Mouse (Mus musculus) heart, adult 10 weeks (tissue): Measurements from ENCODE around the gene Btn2a2. TPM values are rescaled to one million over a fixed set of nuclear protein-coding genes. Genes with fewer than 3 reads are reported as not detected.

ENCODE experiments used
- polyA plus RNA-seq: library from polyadenylated mRNA; stranded (reverse); fragments of 350-450 nt; fragmentation: Illumina TruSeq; extraction: RNeasy Lipid Tissue Mini Kit (QIAGEN cat#74804); gene quantifications from one replicate; pipeline ENCODE4 v1.2.3, GENCODE M21; 2014; ENCODE audit warnings: low read depth, low replicate concordance

Gene Btn2a2
- polyA plus RNA-seq = not detected

DNA sequence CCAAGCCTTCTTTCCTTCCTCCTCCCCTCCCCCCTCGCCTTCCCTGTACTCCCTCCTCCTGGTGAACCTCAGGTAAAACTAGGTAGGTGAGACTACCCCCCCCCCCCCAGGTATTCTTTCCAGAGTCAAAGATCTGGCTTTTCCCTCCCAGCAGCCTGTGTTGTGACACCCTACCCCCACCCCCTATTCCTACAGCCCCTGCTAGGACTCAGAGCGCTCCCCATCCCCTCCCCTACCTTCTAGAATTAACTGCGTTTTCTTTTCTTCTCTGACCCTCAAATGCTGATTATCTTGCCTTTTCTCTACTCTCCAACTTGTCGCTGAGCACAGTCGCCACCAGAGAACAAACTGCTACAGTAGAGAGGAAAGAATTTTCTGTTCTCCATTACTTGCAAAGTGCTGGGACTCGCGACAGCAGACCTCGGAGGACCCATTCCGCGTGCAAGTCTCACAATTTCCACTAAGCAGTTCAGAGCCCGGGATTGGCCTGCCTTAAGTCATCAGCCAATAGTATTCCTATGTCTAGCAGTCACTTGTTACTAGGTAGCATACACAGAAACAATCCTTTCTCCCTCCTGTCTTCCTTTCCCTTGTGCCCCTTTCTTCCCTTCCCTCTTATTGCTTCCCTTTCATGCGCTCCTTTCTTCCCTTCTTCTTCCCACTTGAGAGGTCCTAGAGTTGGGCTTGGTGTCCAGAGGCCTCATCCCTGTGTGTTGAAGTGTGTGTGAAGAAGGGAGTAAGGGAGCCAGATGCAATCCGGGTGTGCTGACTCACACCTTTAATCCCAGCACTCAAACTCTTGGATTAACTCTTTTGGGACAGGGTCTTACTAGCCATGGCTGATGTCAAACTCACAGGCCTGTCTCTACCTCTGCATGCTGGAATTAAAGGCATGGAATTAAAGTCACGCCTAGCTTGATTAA lies at the start of gene Btn2a2:
Btn2a2 (minus strand) TSS at position 458 of the 923 bp plus-strand sequence.

DNA sequence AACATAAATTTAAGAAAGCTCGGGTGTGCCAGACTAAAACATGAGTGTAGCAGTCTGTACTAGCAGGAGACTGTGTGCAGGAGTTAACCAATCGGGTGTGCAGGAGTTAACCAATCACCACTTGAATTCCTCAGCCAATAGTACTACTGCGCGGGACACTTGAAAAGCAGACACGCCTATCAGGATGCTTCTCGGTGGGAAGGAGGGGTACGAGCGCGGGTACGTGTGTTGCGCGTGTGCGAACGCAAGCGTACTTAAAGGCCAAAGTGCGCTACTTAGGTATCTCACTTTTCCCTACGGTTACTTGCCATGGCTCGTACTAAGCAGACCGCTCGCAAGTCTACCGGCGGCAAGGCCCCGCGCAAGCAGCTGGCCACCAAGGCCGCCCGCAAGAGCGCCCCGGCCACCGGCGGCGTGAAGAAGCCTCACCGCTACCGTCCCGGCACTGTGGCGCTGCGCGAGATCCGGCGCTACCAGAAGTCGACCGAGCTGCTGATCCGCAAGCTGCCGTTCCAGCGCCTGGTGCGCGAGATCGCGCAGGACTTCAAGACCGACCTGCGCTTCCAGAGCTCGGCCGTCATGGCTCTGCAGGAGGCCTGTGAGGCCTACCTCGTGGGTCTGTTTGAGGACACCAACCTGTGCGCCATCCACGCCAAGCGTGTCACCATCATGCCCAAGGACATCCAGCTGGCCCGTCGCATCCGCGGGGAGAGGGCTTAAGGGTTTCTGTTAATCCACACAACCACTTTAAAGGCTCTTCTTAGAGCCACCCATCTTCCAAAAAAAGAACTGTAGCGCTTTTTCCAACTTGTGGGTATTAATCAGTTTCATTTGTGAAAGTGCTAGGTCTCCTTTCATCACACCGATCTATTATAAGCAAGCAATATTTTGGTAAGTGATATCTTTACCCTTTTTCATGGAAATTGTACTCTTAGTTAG lies 46.7 kb upstream of the Btn2a2 start, which contains the start of gene Hist1h3g:
Hist1h3g (plus strand) TSS at position 286 of the 939 bp plus-strand sequence.

DNA sequence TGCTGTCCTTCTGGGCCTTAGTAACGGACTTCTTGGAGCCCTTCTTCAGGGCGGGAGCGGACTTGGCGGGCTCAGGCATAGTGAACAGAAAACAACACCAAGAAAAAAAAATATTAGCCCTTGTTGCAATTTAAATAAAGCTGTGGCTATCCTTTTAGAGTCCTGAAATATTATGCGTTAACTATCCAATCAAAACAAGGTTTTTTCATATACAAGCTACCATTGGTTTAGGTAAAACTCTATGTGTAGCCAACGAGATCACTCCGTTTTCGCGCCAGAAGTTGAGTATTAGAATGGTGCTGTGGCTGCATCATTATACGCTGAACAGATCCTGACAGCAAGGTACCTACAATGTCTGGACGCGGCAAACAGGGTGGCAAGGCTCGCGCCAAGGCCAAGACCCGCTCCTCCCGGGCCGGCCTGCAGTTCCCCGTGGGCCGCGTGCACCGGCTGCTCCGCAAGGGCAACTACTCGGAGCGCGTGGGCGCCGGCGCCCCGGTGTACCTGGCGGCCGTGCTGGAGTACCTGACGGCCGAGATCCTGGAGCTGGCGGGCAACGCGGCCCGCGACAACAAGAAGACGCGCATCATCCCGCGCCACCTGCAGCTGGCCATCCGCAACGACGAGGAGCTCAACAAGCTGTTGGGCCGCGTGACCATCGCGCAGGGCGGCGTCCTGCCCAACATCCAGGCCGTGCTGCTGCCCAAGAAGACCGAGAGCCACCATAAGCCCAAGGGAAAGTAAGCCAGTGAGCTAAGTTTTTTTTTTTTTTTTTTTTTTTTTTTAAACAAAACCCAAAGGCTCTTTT lies 45.1 kb upstream of the Btn2a2 start, which contains the start of gene Hist1h2af:
Hist1h2af (plus strand) TSS at position 347 of the 808 bp plus-strand sequence.

DNA sequence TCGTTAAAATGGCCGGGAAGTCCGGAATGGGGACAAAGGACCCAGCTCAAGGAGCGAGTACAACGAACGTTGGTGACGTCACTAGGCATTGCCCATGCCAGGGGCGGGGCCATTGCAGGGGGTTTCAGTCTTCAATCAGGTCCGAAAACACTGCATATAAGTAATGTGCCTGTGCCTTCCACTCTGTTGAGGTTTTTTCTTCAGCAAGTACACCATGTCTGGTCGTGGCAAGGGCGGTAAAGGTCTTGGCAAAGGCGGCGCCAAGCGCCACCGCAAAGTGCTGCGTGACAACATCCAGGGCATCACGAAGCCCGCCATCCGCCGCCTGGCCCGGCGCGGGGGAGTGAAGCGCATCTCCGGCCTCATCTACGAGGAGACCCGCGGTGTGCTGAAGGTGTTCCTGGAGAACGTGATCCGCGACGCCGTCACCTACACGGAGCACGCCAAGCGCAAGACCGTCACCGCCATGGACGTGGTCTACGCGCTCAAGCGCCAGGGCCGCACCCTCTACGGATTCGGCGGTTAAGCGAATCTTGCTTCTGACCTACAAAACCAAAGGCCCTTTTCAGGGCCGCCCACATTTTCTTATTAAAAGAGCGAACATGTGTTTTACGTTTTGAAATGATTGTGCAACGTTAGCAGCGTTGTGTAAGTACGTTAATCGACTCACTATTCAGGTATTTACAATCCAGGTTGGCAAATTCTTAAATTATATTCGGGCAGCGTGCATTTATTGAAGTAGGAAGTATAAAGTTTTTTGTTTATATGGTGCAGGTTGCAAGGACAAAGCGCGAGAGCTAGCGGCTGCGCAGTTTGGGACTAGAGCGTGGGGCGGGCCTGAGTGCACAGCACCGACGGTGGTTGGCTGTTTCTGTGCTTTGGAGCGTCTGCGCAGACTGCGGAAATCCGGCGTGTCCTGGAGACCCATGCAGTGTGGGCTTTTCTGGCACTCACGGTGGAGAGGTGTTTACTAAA lies 42.5 kb upstream of the Btn2a2 start, which contains the start of gene Hist1h4h:
Hist1h4h (plus strand) TSS at position 150 of the 975 bp plus-strand sequence.

DNA sequence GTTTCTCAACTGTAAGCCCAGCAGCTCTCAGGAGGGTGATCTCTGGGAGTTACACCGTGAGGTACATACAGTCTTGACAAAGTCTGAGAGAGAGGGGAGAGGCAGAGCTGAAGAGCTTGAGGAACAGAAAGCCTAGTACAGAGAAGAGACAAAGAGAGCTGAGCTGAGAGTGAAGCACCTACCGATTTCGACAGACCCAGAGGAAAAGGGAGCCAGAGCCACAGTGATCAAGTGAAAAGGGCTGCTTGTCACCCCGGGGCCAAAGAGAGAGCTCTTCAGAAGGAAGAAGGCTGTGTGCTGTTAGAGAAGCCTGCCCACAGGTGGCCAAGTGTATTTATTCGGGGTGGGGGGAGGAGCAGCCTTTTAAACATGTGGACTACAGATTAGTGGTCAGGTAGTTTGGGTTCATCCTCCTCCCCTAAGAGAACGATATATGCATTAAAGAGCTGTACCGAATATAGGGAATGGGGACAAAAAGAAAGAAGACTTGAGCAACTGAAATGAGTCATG lies 23.0 kb downstream of the Btn2a2 start, which contains the start of gene Btn1a1:
Btn1a1 (minus strand) TSS at position 302 of the 510 bp plus-strand sequence.

Other genes with a start within 250 kb of the Btn2a2 start
- not detected for gene Vmn1r223, start 241.7 kb downstream of the Btn2a2 start, polyA plus RNA-seq
- gene Zfp322a, start 119.6 kb downstream of the Btn2a2 start, polyA plus RNA-seq = 16.7 TPM
- gene Abt1, start 65.0 kb downstream of the Btn2a2 start, polyA plus RNA-seq = 4.1 TPM
- gene Btn1a1, start 23.0 kb downstream of the Btn2a2 start, polyA plus RNA-seq = not detected
- 46.3 TPM for gene Hist1h4h, start 42.2 kb upstream of the Btn2a2 start, polyA plus RNA-seq
- 2.5 TPM for gene Hist1h2af, start 45.0 kb upstream of the Btn2a2 start, polyA plus RNA-seq
- not detected for gene Hist1h3g, start 46.6 kb upstream of the Btn2a2 start, polyA plus RNA-seq
- gene Hist1h2bh, start 54.5 kb upstream of the Btn2a2 start, polyA plus RNA-seq = 0.89 TPM
- 0.68 TPM for gene Hist1h3f, start 55.2 kb upstream of the Btn2a2 start, polyA plus RNA-seq
- not detected for gene Hist1h4f, start 62.8 kb upstream of the Btn2a2 start, polyA plus RNA-seq
- gene Hist1h1d, start 64.4 kb upstream of the Btn2a2 start, polyA plus RNA-seq = 0.21 TPM
- gene Hist1h3e, start 73.5 kb upstream of the Btn2a2 start, polyA plus RNA-seq = not detected
- gene Hist1h2ae, start 82.4 kb upstream of the Btn2a2 start, polyA plus RNA-seq = not detected
- gene Hist1h2bg, start 82.5 kb upstream of the Btn2a2 start, polyA plus RNA-seq = not detected
- not detected for gene Hist1h2bf, start 85.3 kb upstream of the Btn2a2 start, polyA plus RNA-seq
- gene Hist1h2ad, start 85.5 kb upstream of the Btn2a2 start, polyA plus RNA-seq = not detected
- gene Hist1h3d, start 86.9 kb upstream of the Btn2a2 start, polyA plus RNA-seq = 0.76 TPM
- gene Hist1h4d, start 92.7 kb upstream of the Btn2a2 start, polyA plus RNA-seq = not detected
- 8.1 TPM for gene Hist1h2be, start 132.3 kb upstream of the Btn2a2 start, polyA plus RNA-seq
- gene Hist1h1e, start 133.7 kb upstream of the Btn2a2 start, polyA plus RNA-seq = 3.8 TPM
- gene Hist1h2ac, start 195.1 kb upstream of the Btn2a2 start, polyA plus RNA-seq = 1.0 TPM
- 121 TPM for gene Hist1h2bc, start 195.3 kb upstream of the Btn2a2 start, polyA plus RNA-seq
- not detected for gene Hist1h1t, start 207.0 kb upstream of the Btn2a2 start, polyA plus RNA-seq
- gene Hist1h4c, start 209.6 kb upstream of the Btn2a2 start, polyA plus RNA-seq = not detected
- gene Hfe, start 222.0 kb upstream of the Btn2a2 start, polyA plus RNA-seq = 35.3 TPM
- 171 TPM for gene Hist1h1c, start 250.0 kb upstream of the Btn2a2 start, polyA plus RNA-seq